Mouse (Mus musculus) forebrain, embryonic 13.5 days (tissue): ENCODE measurements around the gene Olfr420. TPM values are rescaled to one million over a fixed set of nuclear protein-coding genes. Genes with fewer than 3 reads are reported as not detected.

Experiments
- ATAC-seq: fragments of 200-750 bp; cut with Nextera tagmentation; 2 replicates; pipeline ENCODE4 v1.8.0; 2017
- H3K27ac ChIP-seq: fragments of 300-500 bp; sonication (generic); 2 replicates; pipeline ENCODE4 v1.5.1; 2015; ENCODE audit warnings: inconsistent platforms, mild to moderate bottlenecking, moderate library complexity
- H3K27me3 ChIP-seq: fragments of 300-500 bp; sonication (generic); 2 replicates; pipeline ENCODE4 v1.6.1; 2015; ENCODE audit warnings: mild to moderate bottlenecking, inconsistent platforms
- H3K36me3 ChIP-seq: fragments of 300-500 bp; sonication (generic); 2 replicates; pipeline ENCODE4 v1.6.1; 2015; ENCODE audit warnings: mild to moderate bottlenecking, inconsistent platforms; ENCODE audit not compliant: poor library complexity, severe bottlenecking
- H3K4me1 ChIP-seq: fragments of 300-500 bp; sonication (generic); 2 replicates; pipeline ENCODE4 v1.6.1; 2015; ENCODE audit warnings: inconsistent platforms
- H3K4me2 ChIP-seq: fragments of 300-500 bp; sonication (generic); 2 replicates; pipeline ENCODE4 v1.6.1; 2015; ENCODE audit warnings: inconsistent platforms, mild to moderate bottlenecking, moderate library complexity
- H3K4me3 ChIP-seq: fragments of 300-500 bp; sonication (generic); 2 replicates; pipeline ENCODE4 v1.5.1; 2015; ENCODE audit warnings: mild to moderate bottlenecking, inconsistent platforms
- H3K9ac ChIP-seq: fragments of 300-500 bp; sonication (generic); 2 replicates; pipeline ENCODE4 v1.6.1; 2015; ENCODE audit warnings: mild to moderate bottlenecking, inconsistent platforms
- H3K9me3 ChIP-seq: fragments of 300-500 bp; sonication (generic); replicated peaks from 2 replicates; pipeline ENCODE4 v1.6.1; 2016; ENCODE audit warnings: inconsistent platforms
- WGBS: fragments of 180-500 bp; shearing (Covaris S2); methylation state at CpG from one replicate; pipeline ENCODE4 v1.1.7; 2015; 5-methylcytosine and 5-hydroxymethylcytosine counted together
- polyA plus RNA-seq: library from polyadenylated mRNA; unstranded; fragments of >200 nt; fragmentation: Nextera tagmentation; extraction: Ambion mirVana; gene quantifications from 2 replicates; pipeline ENCODE4 v1.2.1, GENCODE M21; 2015

Gene Olfr420
- 0.04 TPM in 1 of 2 replicates, not detected in the other for polyA plus RNA-seq

GRCm38 (mm10) chr1:174155333-174155732 lies at the start of gene Olfr420:
TSS of gene Olfr420 (plus strand) at chr1:174155633.
- no peak within 1 kb of the TSS for H3K4me2 ChIP-seq
- no peaks in the 10 kb centered on the region for H3K9me3 ChIP-seq
- no peaks in the 10 kb centered on the region for H3K36me3 ChIP-seq
- no peak for ATAC-seq
- H3K4me1 ChIP-seq = no peaks in the 10 kb centered on the region
- no peaks in the 10 kb centered on the region for H3K27me3 ChIP-seq
- no peak within 1 kb of the TSS for H3K9ac ChIP-seq
- 76% methylated on average over 1 of the region's 1 CpGs for WGBS
- no peak within 1 kb of the TSS for H3K27ac ChIP-seq
- H3K4me3 ChIP-seq = no peak within 1 kb of the TSS

- H3K27me3 ChIP-seq = no peaks in the 10 kb centered on the region
- no peaks in the 10 kb centered on the region for H3K36me3 ChIP-seq
- 58% methylated on average over 2 of the region's 2 CpGs for WGBS
- no peaks in the 10 kb centered on the region for H3K9me3 ChIP-seq
- no peak within 1 kb of the TSS for H3K4me2 ChIP-seq
- H3K4me3 ChIP-seq = no peak within 1 kb of the TSS
- no peak for ATAC-seq
- no peak within 1 kb of the TSS for H3K9ac ChIP-seq
- no peak within 1 kb of the TSS for H3K27ac ChIP-seq
- H3K4me1 ChIP-seq = no peaks in the 10 kb centered on the region
These were observed 34.4 kb upstream of the Olfr420 start, which contains the start of gene Olfr231 for GRCm38 (mm10) chr1:174121062-174121461. TSS of gene Olfr231 (minus strand) at chr1:174121162.

GRCm38 (mm10) chr1:174131217-174131616 lies 24.2 kb upstream of the Olfr420 start, which contains the start of gene Olfr424:
TSS of gene Olfr424 (plus strand) at chr1:174131517.
- no peaks in the 10 kb centered on the region for H3K4me1 ChIP-seq
- no peaks in the 10 kb centered on the region for H3K9me3 ChIP-seq
- H3K27ac ChIP-seq = no peak within 1 kb of the TSS
- 58% methylated on average over 3 of the region's 3 CpGs for WGBS
- no peak within 1 kb of the TSS for H3K4me2 ChIP-seq
- no peak within 1 kb of the TSS for H3K4me3 ChIP-seq
- no peak for ATAC-seq
- H3K27me3 ChIP-seq = no peaks in the 10 kb centered on the region
- no peaks in the 10 kb centered on the region for H3K36me3 ChIP-seq
- no peak within 1 kb of the TSS for H3K9ac ChIP-seq

- Histone ChIP-seq H3K27me3 (no peaks in the 10 kb centered on the region), H3K9ac (no peak overlapping the region), H3K9me3 (no peaks in the 10 kb centered on the region), H3K27ac (no peak overlapping the region), H3K4me2 (no peak overlapping the region), H3K4me3 (no peak overlapping the region), H3K4me1 (no peaks in the 10 kb centered on the region), H3K36me3 (no peaks in the 10 kb centered on the region)
- ATAC-seq = peak; percentile 59; the same call in 1 of the 2 replicates
- WGBS = 16% methylated on average over 3 of the region's 3 CpGs
These were observed 23.4 kb upstream of the Olfr420 start for GRCm38 (mm10) chr1:174131999-174132398.

- Histone ChIP-seq H3K9me3 (no peaks in the 10 kb centered on the region), H3K9ac (no peak overlapping the region), H3K27ac (no peak overlapping the region), H3K4me3 (no peak overlapping the region), H3K4me1 (no peaks in the 10 kb centered on the region), H3K4me2 (no peak overlapping the region), H3K36me3 (no peaks in the 10 kb centered on the region), H3K27me3 (no peaks in the 10 kb centered on the region)
- WGBS = 83% methylated on average over 2 of the region's 2 CpGs
- no peak for ATAC-seq
These were observed 14.0 kb upstream of the Olfr420 start for GRCm38 (mm10) chr1:174141384-174141783.

- ATAC-seq = no peak
- no peaks in the 10 kb centered on the region for H3K9me3 ChIP-seq
- 86% methylated on average over 1 of the region's 1 CpGs for WGBS
- H3K4me1 ChIP-seq = no peaks in the 10 kb centered on the region
- H3K9ac ChIP-seq = no peak overlapping the region
- no peaks in the 10 kb centered on the region for H3K36me3 ChIP-seq
- H3K4me2 ChIP-seq = no peak overlapping the region
- H3K4me3 ChIP-seq = no peak overlapping the region
- H3K27me3 ChIP-seq = no peaks in the 10 kb centered on the region
- H3K27ac ChIP-seq = no peak overlapping the region
These were observed 8.7 kb upstream of the Olfr420 start for GRCm38 (mm10) chr1:174146696-174147095.

- H3K27ac ChIP-seq = no peak overlapping the region
- no peak overlapping the region for H3K4me2 ChIP-seq
- no peak for ATAC-seq
- no peak overlapping the region for H3K9ac ChIP-seq
- no peaks in the 10 kb centered on the region for H3K4me1 ChIP-seq
- no peak overlapping the region for H3K4me3 ChIP-seq
- H3K27me3 ChIP-seq = no peaks in the 10 kb centered on the region
- H3K36me3 ChIP-seq = no peaks in the 10 kb centered on the region
- H3K9me3 ChIP-seq = no peaks in the 10 kb centered on the region
- 80% methylated on average over 2 of the region's 2 CpGs for WGBS
These were observed 6.1 kb upstream of the Olfr420 start for GRCm38 (mm10) chr1:174149289-174149688.

GRCm38 (mm10) chr1:174157622-174158021 lies 2.2 kb downstream of the Olfr420 start:
- no peak overlapping the region for H3K9ac ChIP-seq
- no peaks in the 10 kb centered on the region for H3K9me3 ChIP-seq
- no peaks in the 10 kb centered on the region for H3K4me1 ChIP-seq
- H3K4me2 ChIP-seq = no peak overlapping the region
- H3K36me3 ChIP-seq = no peaks in the 10 kb centered on the region
- no peak overlapping the region for H3K27ac ChIP-seq
- H3K4me3 ChIP-seq = no peak overlapping the region
- WGBS = 90% methylated on average over 3 of the region's 3 CpGs
- no peaks in the 10 kb centered on the region for H3K27me3 ChIP-seq
- ATAC-seq = no peak

GRCm38 (mm10) chr1:174158512-174158911 lies 3.1 kb downstream of the Olfr420 start:
- Histone ChIP-seq H3K36me3 (no peaks in the 10 kb centered on the region), H3K4me3 (no peak overlapping the region), H3K4me1 (no peaks in the 10 kb centered on the region), H3K4me2 (no peak overlapping the region), H3K27me3 (no peaks in the 10 kb centered on the region), H3K27ac (no peak overlapping the region), H3K9me3 (no peaks in the 10 kb centered on the region), H3K9ac (no peak overlapping the region)
- WGBS = 91% methylated on average over 1 of the region's 1 CpGs
- ATAC-seq = no peak

GRCm38 (mm10) chr1:174159095-174159494 lies 3.7 kb downstream of the Olfr420 start:
- ATAC-seq = no peak
- Histone ChIP-seq H3K27me3 (no peaks in the 10 kb centered on the region), H3K9ac (no peak overlapping the region), H3K4me2 (no peak overlapping the region), H3K4me1 (no peaks in the 10 kb centered on the region), H3K4me3 (no peak overlapping the region), H3K9me3 (no peaks in the 10 kb centered on the region), H3K27ac (no peak overlapping the region), H3K36me3 (no peaks in the 10 kb centered on the region)
- WGBS = 95% methylated on average over 10 of the region's 10 CpGs

- ATAC-seq = no peak
- no peak overlapping the region for H3K4me3 ChIP-seq
- no peaks in the 10 kb centered on the region for H3K36me3 ChIP-seq
- H3K9ac ChIP-seq = no peak overlapping the region
- no peak overlapping the region for H3K4me2 ChIP-seq
- 0 out of 2 replicates have a peak, but pooled peaks cover 4% of the 10 kb centered on the region for H3K4me1 ChIP-seq
- no peaks in the 10 kb centered on the region for H3K9me3 ChIP-seq
- H3K27ac ChIP-seq = no peak overlapping the region
- no peaks in the 10 kb centered on the region for H3K27me3 ChIP-seq
These were observed 13.6 kb downstream of the Olfr420 start for GRCm38 (mm10) chr1:174169024-174169423.

- Histone ChIP-seq H3K9me3 (no peaks in the 10 kb centered on the region), H3K4me1 (0 out of 2 replicates have a peak, but pooled peaks cover 4% of the 10 kb centered on the region), H3K27me3 (no peaks in the 10 kb centered on the region), H3K27ac (no peak overlapping the region), H3K9ac (no peak overlapping the region), H3K36me3 (no peaks in the 10 kb centered on the region), H3K4me3 (no peak overlapping the region), H3K4me2 (no peak overlapping the region)
- WGBS = 89% methylated on average over 5 of the region's 5 CpGs
- ATAC-seq = no peak
These were observed 15.5 kb downstream of the Olfr420 start for GRCm38 (mm10) chr1:174170706-174171501.
